Comparison of ENCODE assay signal across 19 mouse cellular contexts in the genomic region with DNA sequence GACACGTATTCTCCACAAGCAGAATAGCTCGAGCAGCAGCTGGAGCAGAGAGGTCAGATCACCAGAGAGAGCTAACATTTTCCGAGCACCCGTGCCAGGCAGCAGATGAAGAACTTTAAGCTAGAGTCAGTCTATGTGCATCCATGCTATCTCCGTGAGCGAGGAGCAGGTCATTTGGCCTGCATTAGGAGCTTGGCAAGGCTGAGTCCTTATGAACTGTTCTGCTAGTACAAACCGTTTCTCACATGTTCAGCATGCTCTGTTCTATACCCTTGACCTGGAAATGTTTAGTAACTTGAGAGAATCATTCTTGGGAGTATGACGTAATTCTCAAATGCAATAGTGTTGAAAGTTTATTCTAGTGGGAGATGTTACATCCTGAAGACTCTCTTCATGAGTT. TPM values are rescaled to one million over a fixed set of nuclear protein-coding genes. Genes with fewer than 3 reads are reported as not detected.
"Had no signal": no experiment of that assay in that cellular context is flagged by ENCODE, and none has a peak within 500 bp of the region (broad histone marks: within the 10 kb centered on the region; RNA-seq: fewer than 3 reads in every experiment).

No protein-coding gene starts in this region.

- H3K27ac ChIP-seq: lung, embryonic 15.5 days; macrophage; midbrain, embryonic 13.5 days; midbrain, embryonic 15.5 days; neural tube, embryonic 12.5 days; stomach, embryonic 15.5 days; stomach, postnatal 0 days had no signal

- H3K4me3 ChIP-seq: lung, embryonic 15.5 days; megakaryocyte, embryonic 14.5 days; midbrain, embryonic 13.5 days; midbrain, embryonic 15.5 days; neural tube, embryonic 12.5 days; stomach, embryonic 15.5 days had no signal

- H3K36me3 ChIP-seq: lung, embryonic 15.5 days; midbrain, embryonic 13.5 days; midbrain, embryonic 15.5 days; neural tube, embryonic 12.5 days; stomach, embryonic 15.5 days had no signal

- DNase-seq: lung, adult 2 months; lung, postnatal 14 days; lung, postnatal 36 days; right cerebral cortex, postnatal 14 days; thymus, adult 2 months; thymus, postnatal 25 days; thymus, postnatal 4 days had no signal

- H3K4me2 ChIP-seq: lung, embryonic 15.5 days; midbrain, embryonic 11.5 days; midbrain, embryonic 13.5 days; midbrain, embryonic 15.5 days; neural tube, embryonic 12.5 days; stomach, embryonic 15.5 days had no signal

- H3K9me3 ChIP-seq: lung, embryonic 15.5 days; midbrain, embryonic 13.5 days; midbrain, embryonic 15.5 days; neural tube, embryonic 12.5 days; stomach, embryonic 15.5 days had no signal

- H3K27me3 ChIP-seq: lung, embryonic 15.5 days; midbrain, embryonic 13.5 days; midbrain, embryonic 15.5 days; neural tube, embryonic 12.5 days; stomach, embryonic 15.5 days had no signal

- ATAC-seq: lung, postnatal 0 days; midbrain, embryonic 13.5 days; midbrain, embryonic 15.5 days had no signal

- H3K4me1 ChIP-seq: lung, embryonic 15.5 days; megakaryocyte, embryonic 14.5 days; midbrain, embryonic 13.5 days; midbrain, embryonic 15.5 days; neural tube, embryonic 12.5 days; stomach, embryonic 15.5 days had no signal

- H3K9ac ChIP-seq: lung, embryonic 15.5 days; midbrain, embryonic 13.5 days; midbrain, embryonic 15.5 days; neural tube, embryonic 12.5 days; stomach, embryonic 15.5 days had no signal

RNA-seq across cellular contexts. Expression of a gene that starts 28.3 kb away (rescaled TPM):
- total RNA-seq: monocyte, adult 5-6 weeks; neutrophil, adult 5-6 weeks had no signal
